Mouse (Mus musculus) retina, postnatal 1 day (tissue): ENCODE measurements at regions not wholly inside any gene's neighbourhood (a gene's known extent, or its start where the extent isn't known, plus 50 kb on each side); places are given as distances from the start of the nearest gene placed in this dataset.

Experiments used
- DNase-seq: peaks from one replicate; pipeline ENCODE4 v3.0.0-alpha.2; 2012

GRCm38 (mm10) chr15:62392381-62392780 lies 1452.6 kb downstream of the Gsdmc2 start:
- DNase-seq: no peak

GRCm38 (mm10) chr15:62389431-62390105 lies 1455.4 kb downstream of the Gsdmc2 start:
- peak; percentile 49 for DNase-seq

GRCm38 (mm10) chr15:62382233-62382632 lies 1459.4 kb upstream of the A1bg start:
- no peak for DNase-seq

GRCm38 (mm10) chr15:62374641-62375040 lies 1451.8 kb upstream of the A1bg start:
- no peak for DNase-seq

- no peak for DNase-seq
These were observed 1438.4 kb upstream of the A1bg start for GRCm38 (mm10) chr15:62361171-62361570.

GRCm38 (mm10) chr15:62358338-62359239 lies 1435.8 kb upstream of the A1bg start:
- DNase-seq: no peak

- no peak for DNase-seq
These were observed 1431.0 kb upstream of the A1bg start for GRCm38 (mm10) chr15:62353786-62354185.

- DNase-seq: no peak
These were observed 1428.3 kb upstream of the A1bg start for GRCm38 (mm10) chr15:62350862-62351757.

- DNase-seq: no peak
These were observed 1427.2 kb upstream of the A1bg start for GRCm38 (mm10) chr15:62349981-62350380.

GRCm38 (mm10) chr15:62348956-62349355 lies 1426.1 kb upstream of the A1bg start:
- DNase-seq: no peak

GRCm38 (mm10) chr15:62347697-62348096 lies 1424.9 kb upstream of the A1bg start:
- no peak for DNase-seq

GRCm38 (mm10) chr15:62345893-62346292 lies 1423.1 kb upstream of the A1bg start:
- DNase-seq: no peak

GRCm38 (mm10) chr15:62336454-62337284 lies 1413.9 kb upstream of the A1bg start:
- DNase-seq: no peak

GRCm38 (mm10) chr15:62334256-62335009 lies 1411.6 kb upstream of the A1bg start:
- DNase-seq: no peak

GRCm38 (mm10) chr15:62332129-62332528 lies 1409.3 kb upstream of the A1bg start:
- no peak for DNase-seq

- DNase-seq: no peak
These were observed 1408.5 kb upstream of the A1bg start for GRCm38 (mm10) chr15:62331138-62331800.

GRCm38 (mm10) chr15:62328920-62329319 lies 1406.1 kb upstream of the A1bg start:
- peak; percentile 3 for DNase-seq

GRCm38 (mm10) chr15:62328305-62328881 lies 1405.6 kb upstream of the A1bg start:
- peak; percentile 7 for DNase-seq

- DNase-seq: peak; percentile 2
These were observed 1404.7 kb upstream of the A1bg start for GRCm38 (mm10) chr15:62327481-62327880.

GRCm38 (mm10) chr15:62326524-62326923 lies 1403.7 kb upstream of the A1bg start:
- no peak for DNase-seq
